Mouse (Mus musculus) heart, adult 11 months (tissue): ENCODE data around the gene Vmn1r139.
"Not testable (repeated sequence)": the region's sequence is repeated elsewhere in the genome, so short reads cannot be mapped to it uniquely, and the experiment has no call there.

Experiments
- DNase-seq: peaks from one replicate; pipeline ENCODE4 v3.0.0; 2022

Vmn1r139 gene

DNA sequence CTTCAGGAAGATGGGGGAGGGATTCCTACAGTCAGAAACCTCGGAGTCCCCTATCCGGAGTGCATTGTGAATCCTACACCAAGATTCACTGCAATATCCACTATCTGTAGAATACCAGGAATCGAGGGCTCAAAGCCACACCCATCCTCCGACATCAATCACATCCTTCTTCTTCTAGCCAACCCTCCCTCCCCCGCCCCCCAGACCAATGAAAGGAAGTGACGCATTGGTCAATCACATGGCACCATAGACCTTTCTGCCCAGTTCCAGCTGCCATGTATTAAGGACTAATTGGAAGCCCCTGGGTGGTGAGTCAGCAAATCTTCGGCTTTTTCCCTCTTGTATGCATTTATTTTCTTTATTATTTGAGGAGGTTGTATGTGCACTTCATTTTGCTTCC lies at the start of gene Vmn1r139:
TSS of gene Vmn1r139 (plus strand) at position 301 of the 400 bp plus-strand sequence.
- not testable (repeated sequence) for DNase-seq

- DNase-seq = not testable (repeated sequence)
Measured at GRCm38 (mm10) chr7:22028797-22029196, 40.1 kb upstream of the Vmn1r139 start, which contains the start of gene Vmn1r138. Gene Vmn1r138, minus strand, starts transcription at chr7:22028897.

- DNase-seq = not testable (repeated sequence)
Measured at GRCm38 (mm10) chr7:22056205-22056604, 12.7 kb upstream of the Vmn1r139 start, which contains the start of gene Gm6176. Gene Gm6176, minus strand, starts transcription at chr7:22056305.

GRCm38 (mm10) chr7:22118145-22118544 lies 49.3 kb downstream of the Vmn1r139 start, which contains the start of gene Gm16451:
Gene Gm16451, minus strand, starts transcription at chr7:22118245.
- not testable (repeated sequence) for DNase-seq

- DNase-seq = not testable (repeated sequence)
Measured at GRCm38 (mm10) chr7:22134641-22135040, 65.8 kb downstream of the Vmn1r139 start, which contains the start of gene Gm10666. Gene Gm10666, minus strand, starts transcription at chr7:22134741.
